ENCODE assay signal across 7 mouse cellular contexts in genomic region chr1:181211403-181211919, GRCm38 (mm10). TPM values are rescaled to one million over a fixed set of nuclear protein-coding genes. Genes with fewer than 3 reads are reported as not detected.
DNase-seq lines count a peak whose midpoint lies in the region; ATAC-seq lines count a peak whose summit lies in the region.

No protein-coding gene starts in this region.

- WGBS in forebrain, embryonic 14.5 days: 2% methylated on average over 17 of the region's 72 CpGs
- WGBS in midbrain, embryonic 14.5 days: under 1% methylated on average over 45 of the region's 72 CpGs

- DNase-seq in ovary, postnatal 14 days (ENCODE audit: low spot score): peak; percentile 21
- DNase-seq in ovary, postnatal 10 days (ENCODE audit: low spot score): no peak
- peak; percentile 44 for DNase-seq in ZHBTc4 (ENCODE audit: low read depth, low spot score)
- peak; percentile 26 for DNase-seq in forebrain, embryonic 14.5 days (ENCODE audit: low spot score)
- peak; percentile 66 for DNase-seq in kidney, postnatal 10 days
- DNase-seq in midbrain, embryonic 14.5 days: peak; percentile 58
- DNase-seq in cerebellum, adult 11-12 months: no peak

- H3K36me3 ChIP-seq in forebrain, embryonic 14.5 days (ENCODE audit: control insufficient read depth, insufficient read depth, low read length): peaks cover 13% of the 10 kb centered on the region
- peaks cover 2% of the 10 kb centered on the region; the same call in 1 of the 2 replicates for H3K36me3 ChIP-seq in midbrain, embryonic 14.5 days (ENCODE audit: control insufficient read depth, insufficient read depth, low read length)

- peak; percentile 62 for ATAC-seq in forebrain, embryonic 14.5 days
- ATAC-seq in midbrain, embryonic 14.5 days (ENCODE audit: low FRiP score, low TSS enrichment): peak; percentile 57

- H3K4me2 ChIP-seq in forebrain, embryonic 14.5 days (ENCODE audit: low read length): peak overlapping the region; percentile 95
- H3K4me2 ChIP-seq in midbrain, embryonic 14.5 days (ENCODE audit: low read length): peak overlapping the region; percentile 91

- peak overlapping the region; percentile 98 for H3K4me3 ChIP-seq in forebrain, embryonic 14.5 days (ENCODE audit: low read depth, low read length)
- peak overlapping the region; percentile 99 for H3K4me3 ChIP-seq in midbrain, embryonic 14.5 days (replicated peaks; ENCODE audit: low read depth, low read length)

- no peaks in the 10 kb centered on the region for H3K27me3 ChIP-seq in forebrain, embryonic 14.5 days (replicated peaks; ENCODE audit: control insufficient read depth, insufficient read depth, low read length)
- H3K27me3 ChIP-seq in midbrain, embryonic 14.5 days (ENCODE audit: control insufficient read depth, insufficient read depth, low read length): no peaks in the 10 kb centered on the region

- no peaks in the 10 kb centered on the region for H3K9me3 ChIP-seq in forebrain, embryonic 14.5 days (replicated peaks; ENCODE audit: control insufficient read depth, low read length)
- no peaks in the 10 kb centered on the region for H3K9me3 ChIP-seq in midbrain, embryonic 14.5 days (ENCODE audit: control insufficient read depth, low read length)

- peak overlapping the region; percentile 97 for H3K9ac ChIP-seq in forebrain, embryonic 14.5 days (ENCODE audit: low read length)
- peak overlapping the region; percentile 95 for H3K9ac ChIP-seq in midbrain, embryonic 14.5 days (replicated peaks; ENCODE audit: low read length)

- H3K27ac ChIP-seq in forebrain, embryonic 14.5 days (ENCODE audit: low read depth, low read length): peak overlapping the region; percentile 92
- peak overlapping the region; percentile 93 for H3K27ac ChIP-seq in midbrain, embryonic 14.5 days (replicated peaks; ENCODE audit: low read depth, low read length)

- peaks cover 17% of the 10 kb centered on the region for H3K4me1 ChIP-seq in forebrain, embryonic 14.5 days (ENCODE audit: control insufficient read depth, insufficient read depth, low read length)
- peaks cover 22% of the 10 kb centered on the region for H3K4me1 ChIP-seq in midbrain, embryonic 14.5 days (ENCODE audit: control insufficient read depth, insufficient read depth, low read length)

RNA-seq across cellular contexts. Expression of gene Wdr26, which starts 0.3 kb away (rescaled TPM):
- polyA plus RNA-seq in forebrain, embryonic 14.5 days (2014; fragmentation: Nextera tagmentation; extraction: Ambion mirVana): 38.0 and 38.5 TPM in 2 replicates
- polyA plus RNA-seq in midbrain, embryonic 14.5 days (2014; fragmentation: Nextera tagmentation; extraction: Ambion mirVana): 53.1 and 54.8 TPM in 2 replicates

Comparison
In these comparisons a context has a peak if more than half of its experiments do, and no peak if none do; other contexts are left out.
1. DNase-seq: peak in ovary, postnatal 14 days (single experiment), ZHBTc4 (single experiment), forebrain, embryonic 14.5 days (single experiment), kidney, postnatal 10 days (single experiment) and midbrain, embryonic 14.5 days (single experiment); none in ovary, postnatal 10 days (single experiment) and cerebellum, adult 11-12 months (single experiment).